ENCODE assay signal across 12 mouse cellular contexts in the genomic region with DNA sequence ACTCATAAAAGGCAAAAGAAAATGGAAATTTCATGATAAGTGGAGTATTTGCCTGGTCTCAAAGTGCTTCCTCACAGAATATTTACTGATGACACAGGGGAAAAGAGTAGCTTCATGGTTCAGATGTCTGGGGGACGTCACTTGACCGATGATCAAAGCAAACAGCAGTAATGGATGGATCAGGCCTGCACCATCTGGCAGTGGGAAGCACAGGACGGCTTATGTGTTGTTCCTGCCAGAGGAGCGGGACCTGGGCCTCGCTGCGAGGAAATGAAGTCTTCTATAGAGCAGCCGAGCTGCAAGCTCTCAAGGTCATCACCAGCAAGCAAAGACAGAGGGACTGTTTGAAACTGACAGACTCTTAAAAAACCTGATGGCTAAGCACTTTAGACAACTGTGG. TPM values are rescaled to one million over a fixed set of nuclear protein-coding genes. Genes with fewer than 3 reads are reported as not detected.
A peak's percentile ranks its signal among the peaks of the same experiment; 100 is the strongest.
DNase-seq lines count a peak whose midpoint lies in the region; ATAC-seq and TF ChIP-seq lines count a peak whose summit lies in the region.
"Had no signal": no experiment of that assay in that cellular context is flagged by ENCODE, and none has a peak within 500 bp of the region (broad histone marks: within the 10 kb centered on the region; RNA-seq: fewer than 3 reads in every experiment).

No protein-coding gene starts in this region.

- no peaks in the 10 kb centered on the region for H3K9me3 ChIP-seq in stomach, postnatal 0 days (ENCODE audit: control insufficient read depth, low read length)
- H3K9me3 ChIP-seq: embryonic facial prominence, embryonic 15.5 days; intestine, embryonic 15.5 days had no signal

- peak; percentile 23 for DNase-seq in kidney, postnatal 10 days
- DNase-seq in kidney, adult 8-10 months = no peak
- DNase-seq in adrenal gland, postnatal 10 days = peak; percentile 28
- peak; percentile 42 for DNase-seq in embryo, embryonic 10.5 days (ENCODE audit: low spot score)
- no peak for DNase-seq in stomach, postnatal 0 days (ENCODE audit: low spot score)
- DNase-seq in MN1 (ENCODE audit: low spot score) = no peak
- no peak for DNase-seq in liver
- DNase-seq: lung, adult 18-20 months had no signal

- no peak overlapping the region for H3K27ac ChIP-seq in stomach, postnatal 0 days (replicated peaks)
- H3K27ac ChIP-seq: embryonic facial prominence, embryonic 15.5 days; intestine, embryonic 15.5 days had no signal

- TF ChIP-seq CTCF in stomach, postnatal 0 days (IDR thresholded peaks at IDR 0.05; ENCODE audit: low read depth) = no peak

- no peaks in the 10 kb centered on the region for H3K36me3 ChIP-seq in stomach, postnatal 0 days (ENCODE audit: control insufficient read depth, insufficient read depth, low read length)
- H3K36me3 ChIP-seq: embryonic facial prominence, embryonic 15.5 days; intestine, embryonic 15.5 days had no signal

- no peak overlapping the region for H3K4me3 ChIP-seq in stomach, postnatal 0 days (ENCODE audit: low read depth, low read length)
- H3K4me3 ChIP-seq: embryonic facial prominence, embryonic 15.5 days; intestine, embryonic 15.5 days had no signal

- ATAC-seq in cerebellum, adult (ENCODE audit: insufficient number of reproducible peaks, low FRiP score, low TSS enrichment) = peak; percentile 26; the same call in 1 of the 2 replicates
- ATAC-seq in stomach, postnatal 0 days (ENCODE audit: low FRiP score, low TSS enrichment) = no peak
- ATAC-seq: intestine, embryonic 15.5 days had no signal

- H3K4me1 ChIP-seq in stomach, postnatal 0 days (replicated peaks; ENCODE audit: control insufficient read depth, insufficient read depth) = no peaks in the 10 kb centered on the region
- H3K4me1 ChIP-seq: embryonic facial prominence, embryonic 15.5 days; intestine, embryonic 15.5 days had no signal

- H3K27me3 ChIP-seq in stomach, postnatal 0 days (ENCODE audit: control insufficient read depth, insufficient read depth, low read length) = no peaks in the 10 kb centered on the region
- H3K27me3 ChIP-seq: embryonic facial prominence, embryonic 15.5 days; intestine, embryonic 15.5 days had no signal

- no peak for TF ChIP-seq EP300 in stomach, postnatal 0 days (optimal IDR thresholded peaks at IDR 0.05)

- no peak overlapping the region for H3K9ac ChIP-seq in stomach, postnatal 0 days (ENCODE audit: low read length)
- H3K9ac ChIP-seq: embryonic facial prominence, embryonic 15.5 days; intestine, embryonic 15.5 days had no signal

- no peak overlapping the region for H3K4me2 ChIP-seq in stomach, postnatal 0 days (replicated peaks; ENCODE audit: low read depth)
- H3K4me2 ChIP-seq: embryonic facial prominence, embryonic 15.5 days; intestine, embryonic 15.5 days had no signal

- WGBS in stomach, postnatal 0 days = 40% methylated on average over 7 of the region's 7 CpGs

RNA-seq across cellular contexts. Expression of a gene that starts 37.0 kb away (rescaled TPM):
- 10 to 100 TPM; 64.9 to 69.6 TPM for total RNA-seq in adrenal gland, postnatal 10 days (2021)
- 52.6 and 54.2 TPM in 2 replicates for polyA plus RNA-seq in stomach, postnatal 0 days (2015; fragmentation: Nextera tagmentation; extraction: Ambion mirVana)
- total RNA-seq: CH12.LX had no signal

Comparison
In these comparisons a context has a peak if more than half of its experiments do, and no peak if none do; other contexts are left out.
1. DNase-seq: peak in kidney, postnatal 10 days (single experiment), adrenal gland, postnatal 10 days (single experiment) and embryo, embryonic 10.5 days (single experiment); none in kidney, adult 8-10 months (0 of 2), stomach, postnatal 0 days (single experiment), MN1 (single experiment) and liver (single experiment).